Mouse (Mus musculus): ENCODE results near the gene Pik3cd. TPM values are rescaled to one million over a fixed set of nuclear protein-coding genes. Genes with fewer than 3 reads are reported as not detected.

The Pik3cd gene
- total RNA-seq, 2 experiments from 2014 or later: 8.9 to 9.1 TPM

- TF ChIP-seq CTCF (IDR thresholded peaks at IDR 0.05): no peak
- intact Hi-C loops (cut with DNase I): no loop called here
- H3K4me3 ChIP-seq: no peak overlapping the region
- no peak for DNase-seq
- no peak overlapping the region for H3K27ac ChIP-seq
These were observed 95.5 kb downstream of the Pik3cd start for GRCm38 (mm10) chr4:149606766-149607358.

GRCm38 (mm10) chr4:149606056-149606455, 96.3 kb downstream of the Pik3cd start:
- Histone ChIP-seq H3K27ac (no peak overlapping the region), H3K4me3 (no peak overlapping the region)
- no peak for TF ChIP-seq CTCF (IDR thresholded peaks at IDR 0.05)
- no peak for DNase-seq
- intact Hi-C loops (cut with DNase I): no loop called here

GRCm38 (mm10) chr4:149604518-149604917, 97.9 kb downstream of the Pik3cd start:
- TF ChIP-seq CTCF (IDR thresholded peaks at IDR 0.05): peak; percentile 47
- Histone ChIP-seq H3K27ac (no peak overlapping the region), H3K4me3 (no peak overlapping the region)
- no peak for DNase-seq
- intact Hi-C loops (cut with DNase I): no loop called here

DNA sequence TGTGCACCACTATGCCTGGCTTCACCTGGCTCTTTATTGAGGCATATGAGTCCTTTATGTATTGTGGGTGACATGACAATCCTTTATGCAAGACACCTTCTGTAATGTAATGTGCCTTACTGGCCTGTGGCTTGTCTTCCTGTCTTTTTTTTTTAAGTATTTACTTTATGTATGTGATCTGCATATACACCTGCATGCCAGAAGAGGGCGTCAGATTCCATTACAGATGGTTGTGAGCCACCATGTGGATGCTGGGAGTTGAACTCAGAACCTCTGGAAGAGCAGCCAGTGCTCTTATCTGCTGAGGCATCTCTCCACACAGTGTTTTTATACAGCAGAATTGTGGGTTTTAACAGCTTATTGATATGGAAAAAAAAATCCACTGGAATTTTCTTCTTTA, 98.5 kb downstream of the Pik3cd start:
- TF ChIP-seq CTCF (IDR thresholded peaks at IDR 0.05): no peak
- H3K4me3 ChIP-seq: no peak overlapping the region
- no peak overlapping the region for H3K27ac ChIP-seq
- intact Hi-C loops (cut with DNase I): no loop called here
- no peak for DNase-seq

DNA sequence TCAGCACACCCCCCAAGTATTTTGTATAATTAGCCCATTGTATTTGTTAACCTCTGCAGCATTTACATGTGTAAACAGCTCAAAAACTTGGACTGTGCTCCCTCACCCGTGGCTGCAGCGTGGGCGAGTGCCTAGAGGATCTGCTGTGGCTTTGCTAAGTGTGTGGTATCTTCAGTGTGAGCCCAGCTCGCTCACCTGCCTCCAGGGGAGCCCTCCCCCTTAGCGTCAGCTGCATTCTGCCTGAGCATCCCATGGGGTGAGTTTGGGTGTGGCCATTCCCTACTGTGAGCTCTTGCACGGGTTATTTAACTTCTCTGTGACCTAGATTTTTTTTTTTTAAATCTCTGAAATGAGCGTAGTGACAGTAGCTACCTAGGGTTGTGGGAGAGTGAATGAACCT, 100.1 kb downstream of the Pik3cd start:
- H3K27ac ChIP-seq: no peak overlapping the region
- no peak for TF ChIP-seq CTCF (IDR thresholded peaks at IDR 0.05)
- intact Hi-C loops (cut with DNase I): no loop called here
- H3K4me3 ChIP-seq: no peak overlapping the region
- no peak for DNase-seq

GRCm38 (mm10) chr4:149601484-149601883, 100.9 kb downstream of the Pik3cd start:
- TF ChIP-seq CTCF (IDR thresholded peaks at IDR 0.05): no peak
- no peak overlapping the region for H3K4me3 ChIP-seq
- intact Hi-C loops (cut with DNase I): no loop called here
- H3K27ac ChIP-seq: no peak overlapping the region
- no peak for DNase-seq

GRCm38 (mm10) chr4:149600130-149600529, 102.2 kb downstream of the Pik3cd start:
- no peak for DNase-seq
- no peak for TF ChIP-seq CTCF (IDR thresholded peaks at IDR 0.05)
- intact Hi-C loops (cut with DNase I): no loop called here
- Histone ChIP-seq H3K4me3 (no peak overlapping the region), H3K27ac (no peak overlapping the region)

DNA sequence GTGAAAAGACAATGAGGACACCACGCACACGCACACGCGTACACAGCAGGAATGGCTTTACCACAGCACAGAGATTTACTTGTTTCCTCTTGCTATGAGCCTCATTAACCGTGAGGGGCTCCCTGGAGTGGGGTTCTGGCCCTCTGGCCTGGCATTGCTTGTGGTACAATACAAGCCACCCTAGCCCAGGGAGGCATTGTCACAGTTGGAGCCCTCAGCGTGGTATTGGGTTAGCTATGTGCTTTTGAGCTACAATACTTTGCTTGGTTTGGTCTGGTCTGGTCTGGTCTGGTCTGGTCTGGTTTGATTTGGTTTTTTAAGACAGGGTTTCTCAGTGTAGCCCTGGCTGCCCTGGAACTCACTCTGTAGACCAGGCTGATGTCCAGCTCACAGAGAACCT, 102.8 kb downstream of the Pik3cd start:
- intact Hi-C loops (cut with DNase I): no loop called here
- no peak for TF ChIP-seq CTCF (IDR thresholded peaks at IDR 0.05)
- no peak for DNase-seq
- no peak overlapping the region for H3K27ac ChIP-seq
- H3K4me3 ChIP-seq: no peak overlapping the region

Small RNA genes within 50 kb of the gene (microRNA-seq; reads per million reads assigned to microRNA genes)
- gene Mir7023: not detected

Other genes starting within 250 kb of the Pik3cd start
- gene Rbp7, start 247.6 kb downstream of the Pik3cd start, total RNA-seq (2021): 10 to 100 TPM in 1 of 2 experiments, 1 to 10 TPM in 1; 7.9 to 21.0 TPM
- gene Tmem274, start 225.2 kb downstream of the Pik3cd start, total RNA-seq (2021): not detected
- 10 to 100 TPM; 30.0 to 32.7 TPM for gene Nmnat1, start 217.4 kb downstream of the Pik3cd start, total RNA-seq (2021)
- 10 to 100 TPM; 13.1 to 16.1 TPM for gene Lzic, start 217.3 kb downstream of the Pik3cd start, total RNA-seq (2021)
- 10 to 100 TPM; 19.0 to 21.4 TPM for gene Ctnnbip1, start 184.3 kb downstream of the Pik3cd start, total RNA-seq (2021)
- 10 to 100 TPM; 24.0 to 38.2 TPM for gene Clstn1, start 116.1 kb downstream of the Pik3cd start, total RNA-seq (2021)
- gene Tmem201, start 35.5 kb upstream of the Pik3cd start, total RNA-seq (2021): 10 to 100 TPM; 37.2 to 51.0 TPM
- gene Slc25a33, start 71.7 kb upstream of the Pik3cd start, total RNA-seq (2021): 10 to 100 TPM; 11.3 to 11.7 TPM

Data from gastrocnemius, adult 2 months (tissue).